Mouse (Mus musculus): ENCODE measurements around the gene Gm5426.

The Gm5426 gene

DNA sequence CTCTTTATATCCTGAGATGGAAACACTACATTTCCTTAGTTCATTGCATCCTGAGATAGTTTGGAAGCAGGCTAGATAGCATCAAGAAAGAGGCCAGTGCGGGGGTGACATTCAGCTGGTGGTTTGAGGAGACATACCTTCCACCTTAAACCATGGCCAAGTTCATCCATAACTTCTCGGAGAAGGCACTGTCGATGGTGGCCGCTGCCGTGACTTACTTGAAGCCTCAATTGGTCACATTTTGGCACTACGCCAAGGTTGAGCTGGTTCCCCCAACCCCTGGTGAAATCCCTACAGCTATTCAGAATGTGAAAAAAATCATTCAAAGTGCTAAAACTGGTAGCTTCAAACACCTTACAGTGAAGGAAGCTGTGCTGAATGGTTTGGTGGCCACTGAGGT lies at the start of gene Gm5426:
Gene Gm5426, plus strand, starts transcription at position 153 of the 400 bp plus-strand sequence.
- in situ Hi-C loops (cut with MboI, MseI) = loop anchor here in 1 of 2 experiments (10.0 to 25.0 kb wide), 2 partner anchors 1178 to 1551 kb away; partner anchors contain the start of gene Ccer1

DNA sequence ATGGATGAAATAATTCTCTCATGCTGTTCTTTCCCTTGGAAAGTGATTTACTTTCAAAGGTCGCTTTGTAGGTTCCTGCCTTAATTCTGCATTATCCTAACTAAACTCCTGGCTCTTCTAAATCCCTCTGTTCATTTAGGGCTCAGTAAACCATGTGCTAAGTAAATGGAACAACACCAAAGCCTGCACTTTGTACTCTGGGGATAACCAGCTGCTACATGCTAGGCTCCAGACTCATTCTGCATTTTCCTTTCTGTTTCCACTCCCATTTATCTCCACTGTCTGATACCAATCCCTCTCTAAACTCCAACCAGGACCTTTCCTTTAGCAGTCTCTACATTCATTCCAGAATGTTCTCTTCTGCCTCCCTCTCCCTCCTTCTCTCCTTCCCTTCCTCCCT lies 46.7 kb upstream of the Gm5426 start:
- in situ Hi-C loops (cut with MboI, MseI) = no loop called here

DNA sequence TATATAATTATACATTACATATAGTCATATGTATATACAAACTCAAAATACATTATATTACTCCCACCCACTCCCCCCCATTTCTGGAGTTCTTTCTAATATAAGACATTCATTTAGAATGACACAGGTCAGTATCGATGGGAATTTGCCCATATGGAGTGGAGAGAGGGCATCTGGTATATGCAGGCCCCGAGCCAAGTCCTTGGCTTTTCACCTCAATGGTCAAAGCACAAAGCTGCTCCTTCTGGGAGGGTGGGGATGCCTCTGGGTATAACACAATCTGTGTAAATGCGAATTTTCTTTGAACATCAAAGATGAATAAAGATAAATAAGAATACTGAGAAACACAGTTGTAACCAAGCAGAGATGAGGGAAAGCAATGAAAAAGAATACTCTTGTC lies 46.0 kb upstream of the Gm5426 start:
- in situ Hi-C loops (cut with MboI, MseI) = no loop called here

DNA sequence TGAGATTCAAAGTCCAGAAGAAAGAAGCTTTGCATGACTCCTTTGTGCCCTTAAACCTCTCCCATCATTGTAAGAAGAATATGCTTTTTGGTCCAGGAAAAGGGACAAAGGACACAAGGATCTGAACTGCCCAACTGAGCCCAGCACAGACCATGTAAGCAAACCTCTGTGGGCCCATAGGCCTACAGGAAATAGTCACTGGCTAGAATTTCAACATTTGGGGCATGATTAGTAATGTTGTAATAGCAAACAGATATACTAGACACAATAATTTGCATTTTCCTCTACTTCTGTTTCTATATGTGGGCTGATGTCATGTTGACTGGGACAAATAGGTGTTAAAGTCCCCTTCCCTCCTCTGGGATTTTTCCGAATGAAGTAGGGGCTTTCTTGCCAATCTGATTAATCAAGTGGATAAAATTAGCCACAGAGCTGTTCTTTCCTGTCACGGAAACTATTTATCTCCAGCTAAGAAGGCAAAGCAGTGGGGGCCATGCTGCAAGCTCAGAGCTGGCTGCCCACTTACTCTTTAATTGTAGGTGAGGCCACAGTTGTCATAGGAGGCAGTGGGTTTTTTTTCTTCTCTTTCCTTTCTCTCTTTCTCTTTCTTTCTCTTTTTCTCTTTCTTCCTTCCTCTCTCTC lies 42.4 kb upstream of the Gm5426 start:
- in situ Hi-C loops (cut with MboI, MseI) = no loop called here

DNA sequence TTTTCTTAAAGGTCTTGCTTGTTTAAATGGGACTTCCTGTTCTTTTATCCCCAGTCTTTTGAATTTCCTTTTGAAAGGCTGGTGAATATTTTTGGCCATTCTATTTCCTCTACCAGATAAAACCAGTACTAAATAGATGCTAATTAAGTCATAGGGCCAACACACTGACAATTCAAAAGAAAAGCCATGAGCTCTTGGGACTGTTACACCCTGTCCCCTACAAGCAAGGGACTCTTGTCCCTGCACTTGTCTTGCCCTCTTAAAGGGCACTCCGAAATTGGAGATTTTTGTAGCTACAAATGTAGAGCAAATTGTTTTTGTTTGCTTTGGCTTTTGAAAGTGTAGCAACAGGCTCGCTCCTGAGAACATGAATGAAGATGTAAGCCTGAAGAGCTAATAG lies 41.8 kb upstream of the Gm5426 start:
- in situ Hi-C loops (cut with MboI, MseI) = no loop called here

DNA sequence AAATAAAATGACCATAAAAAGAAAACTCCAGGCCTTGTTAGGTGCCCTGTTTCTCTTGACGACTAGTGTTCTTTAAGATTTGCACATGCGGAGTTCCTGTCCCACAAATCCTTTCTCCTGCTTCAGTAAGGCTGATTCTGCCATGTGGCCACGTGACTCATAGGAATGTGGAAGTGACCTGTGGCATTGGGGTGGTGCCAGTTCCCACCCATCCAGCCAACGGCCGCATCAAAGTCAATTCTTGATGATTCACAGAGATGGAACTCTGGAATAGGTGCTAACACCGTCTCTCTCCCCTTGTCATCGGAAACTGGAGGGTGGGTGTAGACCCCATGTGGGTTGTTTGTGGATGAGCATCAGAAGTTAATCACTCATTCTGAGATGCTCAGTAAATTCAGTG lies 39.7 kb upstream of the Gm5426 start:
- in situ Hi-C loops (cut with MboI, MseI) = no loop called here

DNA sequence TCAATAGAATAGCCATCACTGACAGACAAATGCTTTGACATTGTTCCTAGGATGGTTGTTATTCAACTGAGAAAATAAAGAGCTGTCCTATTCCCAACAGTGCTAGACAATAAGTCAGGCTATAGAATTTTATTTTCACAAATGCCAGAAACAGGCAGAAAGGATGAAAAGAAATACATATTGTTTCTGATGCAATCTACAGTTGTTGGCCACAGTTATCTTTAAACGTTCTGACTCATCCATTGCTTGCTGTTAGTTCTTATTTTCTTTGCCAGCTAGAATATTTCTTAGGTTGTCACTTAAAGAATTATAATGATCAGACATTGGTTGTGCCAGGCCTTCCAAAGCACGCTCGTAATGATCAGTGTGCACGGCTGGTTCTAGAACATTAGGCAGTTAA lies 35.4 kb upstream of the Gm5426 start:
- in situ Hi-C loops (cut with MboI, MseI) = no loop called here

DNA sequence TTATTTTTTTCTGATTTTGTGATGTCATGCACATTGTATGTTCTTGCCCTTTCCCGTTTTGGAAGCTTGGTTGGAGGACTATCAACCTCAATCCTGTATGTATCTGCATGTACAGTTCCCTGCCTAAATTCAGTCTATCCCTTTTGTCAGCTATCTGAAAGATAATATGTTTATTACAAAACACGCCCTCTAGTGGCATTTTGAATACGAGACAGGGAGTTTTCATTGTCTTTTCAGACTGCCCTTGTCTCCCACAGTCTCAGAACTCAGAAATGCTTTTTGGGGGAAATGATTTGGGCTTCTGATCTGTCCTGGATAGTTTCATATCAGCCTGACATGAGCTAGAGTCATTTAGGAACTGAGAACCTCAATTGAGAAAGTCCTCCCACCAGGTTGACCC lies 32.2 kb upstream of the Gm5426 start:
- in situ Hi-C loops (cut with MboI, MseI) = no loop called here

DNA sequence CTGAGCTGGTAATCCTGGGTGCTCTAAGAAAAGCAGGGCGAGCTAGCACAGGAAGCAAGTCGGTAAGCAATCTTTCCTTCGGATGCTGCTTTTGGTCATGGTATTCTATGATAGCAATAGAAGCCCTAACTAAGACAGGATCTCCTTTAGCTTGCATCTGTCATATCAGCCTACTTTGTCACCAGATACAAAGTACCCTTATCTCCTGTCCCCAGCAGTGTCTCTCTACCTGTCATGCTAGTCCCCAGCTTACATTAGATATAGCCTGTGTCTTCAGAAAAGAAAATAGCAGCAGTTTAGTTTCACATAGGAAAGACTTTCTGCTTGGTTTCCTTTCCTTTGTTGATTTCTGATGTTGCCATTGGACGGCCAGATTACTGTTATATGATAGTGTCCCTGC lies 31.8 kb upstream of the Gm5426 start:
- in situ Hi-C loops (cut with MboI, MseI) = loop anchor here in 1 of 2 experiments (5.0 kb wide), 1 partner anchor 52 kb away; no protein-coding TSS in a partner anchor

DNA sequence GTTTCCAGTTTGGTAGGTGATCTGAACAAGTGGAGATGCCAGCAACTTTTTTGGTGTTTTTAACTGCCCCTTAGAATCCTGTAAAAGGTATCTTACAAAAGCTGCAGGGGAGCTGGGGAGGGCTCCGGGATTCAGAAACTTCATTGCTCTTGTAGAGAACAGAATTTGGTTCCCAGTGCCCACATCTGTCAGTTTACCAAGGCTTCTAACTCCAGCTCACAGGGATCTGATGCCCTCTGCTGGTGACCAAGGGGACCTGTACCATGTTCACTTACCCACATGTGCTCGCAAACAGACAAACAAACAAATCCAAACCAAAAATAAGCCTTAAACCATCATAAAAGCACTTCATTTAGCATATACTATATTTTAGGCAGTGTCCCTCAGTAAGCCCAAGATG lies 31.3 kb upstream of the Gm5426 start:
- in situ Hi-C loops (cut with MboI, MseI) = loop anchor here in 1 of 2 experiments (5.0 kb wide), 1 partner anchor 53 kb away; no protein-coding TSS in a partner anchor

DNA sequence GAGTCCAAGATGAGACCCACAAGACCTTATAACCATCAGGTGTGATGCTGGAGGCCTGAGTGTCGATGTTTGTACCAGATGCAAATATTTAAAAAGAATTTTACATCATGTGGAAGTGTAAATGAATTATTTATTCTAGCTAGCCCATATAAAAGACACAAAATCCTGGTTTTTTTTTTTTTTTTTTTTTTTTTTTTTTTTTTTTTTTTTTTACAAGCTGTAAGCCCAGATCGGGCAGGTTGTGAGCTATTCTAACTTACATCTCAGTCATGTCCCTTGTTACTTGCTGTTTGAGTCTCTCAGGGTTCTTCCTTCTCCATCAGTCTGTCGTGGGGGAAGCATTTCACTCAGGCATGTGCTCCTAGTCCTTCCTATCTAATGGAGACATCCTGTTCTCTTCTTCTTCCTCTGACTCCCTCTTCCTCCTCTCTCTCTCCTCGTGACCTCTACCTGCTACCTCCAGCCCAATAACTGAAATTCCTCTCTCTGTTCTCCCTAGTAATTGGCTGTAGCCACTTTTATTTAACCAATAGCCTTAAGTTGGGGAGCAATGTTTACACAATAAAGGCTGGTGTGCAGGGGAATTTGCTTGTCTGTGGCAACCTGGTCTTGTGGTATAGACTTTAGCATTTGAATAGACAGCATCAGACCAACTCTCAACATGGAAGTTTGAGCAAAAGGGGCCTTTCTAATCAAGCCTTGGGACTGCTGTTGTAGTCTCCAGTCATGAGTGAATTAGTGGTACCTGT lies 29.3 kb upstream of the Gm5426 start:
- in situ Hi-C loops (cut with MboI, MseI) = loop anchor here in 1 of 2 experiments (5.0 kb wide), 1 partner anchor 55 kb away; no protein-coding TSS in a partner anchor

DNA sequence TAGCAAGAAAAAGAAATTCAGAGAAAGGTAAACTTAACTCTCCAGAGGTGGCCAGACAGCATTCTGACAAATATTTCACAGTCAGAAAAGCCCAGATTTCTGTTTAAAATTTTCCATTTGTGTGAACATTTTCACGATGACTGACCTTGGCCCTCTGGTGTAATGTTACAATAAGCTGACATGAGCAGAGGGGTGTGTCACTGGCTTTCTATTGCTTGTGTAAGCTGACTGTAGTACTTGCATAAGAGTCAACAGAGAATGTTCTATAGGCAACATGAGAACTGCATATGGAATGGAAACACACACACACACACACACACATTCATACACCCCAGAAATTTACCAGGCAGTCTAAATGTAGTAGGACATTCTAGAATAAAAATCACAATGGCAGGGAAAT lies 28.6 kb upstream of the Gm5426 start:
- in situ Hi-C loops (cut with MboI, MseI) = loop anchor here in 1 of 2 experiments (5.0 kb wide), 1 partner anchor 56 kb away; no protein-coding TSS in a partner anchor

DNA sequence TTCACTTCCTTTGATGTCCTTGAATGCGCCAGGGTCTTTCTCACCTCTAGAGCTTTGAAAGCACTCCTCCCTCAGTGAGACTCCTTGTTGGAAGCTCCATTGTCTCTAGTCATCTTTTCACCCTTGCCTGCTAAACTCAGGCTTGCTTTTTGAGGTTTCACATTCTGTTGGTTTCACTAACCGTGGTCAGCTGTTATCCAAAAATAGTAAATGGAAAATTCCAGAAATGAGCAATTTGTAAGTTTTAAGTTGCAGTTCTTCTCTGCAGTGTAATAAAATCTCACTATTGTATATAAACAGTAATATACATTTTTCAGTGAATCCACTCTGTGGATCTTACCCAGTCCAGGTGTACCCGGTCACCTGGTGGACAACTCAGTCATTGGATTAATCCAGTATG lies 21.1 kb upstream of the Gm5426 start:
- in situ Hi-C loops (cut with MboI, MseI) = no loop called here

DNA sequence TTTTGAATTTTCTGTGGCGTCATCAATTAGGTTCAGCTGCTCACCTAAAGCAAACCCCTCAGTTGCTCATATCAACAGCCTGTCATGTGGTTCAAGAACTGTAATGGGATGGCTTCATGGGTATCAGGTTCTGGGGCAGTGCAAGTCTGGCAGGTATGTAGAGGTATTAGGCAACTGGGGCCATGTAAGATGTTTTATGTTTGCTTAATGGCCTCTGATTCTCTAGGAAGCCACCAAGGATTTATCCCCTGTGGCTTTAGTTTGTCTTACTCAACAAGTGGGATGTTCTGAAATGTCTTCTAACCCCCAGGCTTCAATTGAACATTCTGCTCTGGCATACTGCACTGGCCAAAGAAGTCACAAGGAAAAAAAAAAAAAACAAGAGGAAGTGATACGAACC lies 15.6 kb upstream of the Gm5426 start:
- in situ Hi-C loops (cut with MboI, MseI) = no loop called here

DNA sequence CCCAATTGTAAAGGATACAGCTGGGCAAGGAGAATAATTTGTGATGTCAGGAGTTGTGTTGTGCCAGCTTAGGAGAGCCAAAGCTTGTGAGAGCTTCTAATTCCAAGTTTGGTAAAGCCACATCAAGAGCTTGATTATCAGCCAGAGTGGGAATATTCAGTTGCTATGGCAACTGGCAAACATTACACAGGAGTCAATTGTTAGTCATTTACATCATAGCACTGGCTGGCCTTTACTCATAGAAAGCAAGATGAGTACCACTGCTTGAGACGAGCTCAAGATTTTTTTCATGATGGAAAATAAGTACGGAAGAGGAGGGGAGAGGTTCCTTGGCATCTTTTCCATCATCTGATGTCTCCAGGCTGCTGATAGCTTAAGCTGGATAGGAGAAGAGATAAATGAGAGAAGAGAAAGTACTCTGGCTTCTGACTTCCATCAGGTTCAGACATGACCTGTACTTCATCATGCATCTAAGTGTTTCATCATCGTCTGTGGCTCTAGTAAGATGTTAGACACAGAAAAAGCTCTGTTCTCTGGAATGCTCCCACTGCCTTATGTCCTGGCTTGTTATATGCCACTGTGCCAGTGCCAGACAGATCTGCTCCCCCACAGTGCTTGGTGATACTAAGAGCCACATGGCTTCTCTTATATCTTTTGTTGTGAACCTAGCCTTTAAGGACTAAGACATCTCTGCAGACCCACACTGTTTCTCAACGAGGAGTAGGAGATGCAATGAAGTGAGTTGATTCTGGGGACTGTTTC lies 15.0 kb upstream of the Gm5426 start:
- in situ Hi-C loops (cut with MboI, MseI) = no loop called here

DNA sequence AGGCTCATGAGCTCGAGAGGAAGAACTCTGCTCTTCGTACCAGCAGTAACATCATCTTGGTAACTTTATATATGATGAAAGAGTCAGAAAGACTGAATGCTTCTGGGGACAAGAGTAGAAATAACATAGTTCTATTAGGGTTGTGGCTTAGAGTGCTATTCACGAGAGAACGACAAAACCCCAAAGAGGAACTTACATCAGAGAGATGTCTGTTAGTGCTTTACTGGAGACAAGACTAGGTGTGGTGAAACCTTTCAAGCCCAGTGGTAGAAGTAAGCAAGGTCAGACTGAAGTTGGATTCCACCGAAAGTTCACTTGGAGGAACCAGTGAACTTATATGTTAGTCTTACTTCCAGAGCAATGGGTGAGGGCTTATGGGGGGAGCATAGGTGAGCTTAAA lies 12.5 kb upstream of the Gm5426 start:
- in situ Hi-C loops (cut with MboI, MseI) = no loop called here

DNA sequence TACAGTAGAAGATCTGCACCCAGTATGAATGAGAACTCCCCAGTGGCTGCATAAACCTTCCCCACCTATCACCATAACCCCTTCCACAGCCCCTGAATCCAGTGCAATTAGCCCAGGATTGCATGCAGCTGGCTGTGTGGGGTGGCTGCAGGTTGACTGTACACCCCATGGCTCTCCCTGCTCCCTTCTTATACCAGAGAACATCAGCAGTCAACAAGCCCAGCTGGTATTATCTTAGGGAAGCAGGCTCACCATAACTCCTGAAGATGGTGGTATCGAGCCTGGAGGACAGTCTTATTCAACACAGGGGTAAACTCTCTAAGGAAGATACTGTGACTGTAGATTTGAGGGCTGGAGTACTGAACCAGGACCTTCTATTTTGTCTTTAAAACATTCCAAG lies 12.1 kb upstream of the Gm5426 start:
- in situ Hi-C loops (cut with MboI, MseI) = no loop called here

DNA sequence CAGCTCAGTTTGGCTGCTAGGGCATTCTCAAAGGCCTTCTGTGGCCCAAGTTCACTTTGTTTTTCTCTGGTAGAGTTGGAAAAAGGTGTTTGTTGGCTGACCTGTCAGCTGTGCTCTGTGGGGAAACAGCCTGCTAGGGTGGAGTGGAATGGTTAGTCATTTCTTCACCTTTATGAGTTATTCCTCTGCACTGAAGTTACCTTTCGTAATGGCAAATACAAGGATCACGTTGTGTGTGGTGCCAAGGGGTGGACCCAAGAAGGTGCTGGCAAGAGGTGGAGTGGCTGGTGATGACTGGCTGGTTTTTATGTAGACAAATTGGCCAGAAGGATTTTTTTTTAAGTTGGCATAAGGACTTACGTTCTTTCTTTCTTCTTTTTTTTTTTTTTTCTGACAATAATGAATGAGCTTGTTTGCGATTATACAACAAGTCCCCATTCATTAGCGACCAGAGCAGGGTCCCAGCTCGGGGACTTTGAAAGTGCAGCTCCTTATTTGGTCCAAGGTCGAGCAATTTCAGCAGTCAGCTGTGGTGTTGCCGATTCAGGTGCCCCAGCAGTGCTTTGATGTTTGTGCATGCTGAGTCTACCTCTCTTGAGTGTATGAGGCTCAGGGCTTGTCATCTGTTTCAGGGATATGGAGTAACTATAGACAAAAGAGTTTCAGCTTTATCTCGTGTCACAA lies 10.5 kb upstream of the Gm5426 start:
- in situ Hi-C loops (cut with MboI, MseI) = loop anchor here in 1 of 2 experiments (25.0 kb wide), 1 partner anchor 1561 kb away; the partner anchor contains the start of gene Ccer1

DNA sequence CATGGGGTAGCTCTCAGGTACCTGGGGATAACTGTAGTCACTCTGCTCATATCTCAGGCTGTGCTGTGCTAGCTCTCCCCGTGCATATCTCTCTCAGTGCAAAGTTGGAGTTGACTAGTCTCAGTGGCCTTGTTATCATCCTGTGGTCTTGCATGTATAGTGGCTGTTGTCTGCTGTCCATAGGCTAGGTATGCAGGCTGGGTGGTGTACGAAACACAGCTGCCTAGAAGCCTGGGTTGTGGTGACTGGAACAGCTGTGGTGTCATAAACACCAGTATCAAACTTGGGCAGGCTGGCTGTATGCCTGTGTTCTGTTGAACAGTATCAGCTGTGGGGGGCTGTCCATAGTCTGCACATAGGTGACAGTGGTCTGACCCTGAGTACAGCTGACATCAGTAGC lies 7.2 kb upstream of the Gm5426 start:
- in situ Hi-C loops (cut with MboI, MseI) = loop anchor here in 1 of 2 experiments (25.0 kb wide), 1 partner anchor 1558 kb away; the partner anchor contains the start of gene Ccer1

DNA sequence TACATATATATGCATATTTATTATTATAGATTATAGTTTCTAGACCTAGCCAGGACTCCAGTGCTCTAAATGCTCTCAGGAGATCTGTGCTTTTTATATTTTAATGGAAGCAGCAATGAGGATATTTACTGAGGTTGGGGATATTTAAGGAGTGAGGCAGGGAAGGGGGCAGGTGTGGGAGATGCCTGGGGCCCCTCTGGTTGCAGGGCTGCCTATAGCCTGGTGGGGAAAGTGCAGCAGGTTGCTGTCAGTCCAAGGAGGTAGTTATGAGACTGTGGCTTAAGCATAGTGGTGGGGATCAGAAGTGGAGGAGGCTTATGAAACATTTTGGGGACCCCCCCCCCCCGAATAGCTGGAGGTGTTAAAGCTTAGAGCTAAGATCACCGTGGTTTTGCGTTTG lies 6.0 kb upstream of the Gm5426 start:
- in situ Hi-C loops (cut with MboI, MseI) = loop anchor here (5.0 to 25.0 kb wide), 5 partner anchors 47 to 1557 kb away; partner anchors contain the start of gene Ccer1 (in 1 of the 2)

DNA sequence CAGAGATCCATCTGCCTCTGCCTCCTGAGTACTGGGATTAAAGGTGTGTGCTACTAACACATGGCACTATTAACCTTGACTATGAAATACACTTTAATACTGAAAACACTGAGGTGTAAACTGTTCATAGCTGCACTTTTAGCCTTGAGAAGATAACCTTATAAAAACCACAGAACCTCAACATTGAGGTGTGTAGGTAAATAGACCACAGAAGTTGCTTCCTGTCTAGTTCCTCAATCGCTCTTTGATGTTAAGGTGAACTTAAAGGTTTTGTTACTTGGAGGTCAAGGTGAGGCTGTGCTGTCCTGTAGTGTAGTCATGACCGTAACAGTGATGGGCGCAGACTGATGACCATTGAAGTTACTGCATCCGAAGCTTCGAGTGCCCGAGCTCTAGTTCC lies 5.3 kb upstream of the Gm5426 start:
- in situ Hi-C loops (cut with MboI, MseI) = loop anchor here (5.0 to 25.0 kb wide), 5 partner anchors 46 to 1556 kb away; partner anchors contain the start of gene Ccer1 (in 1 of the 2)

Measured in T-helper 17 cell (primary cell).